Mouse (Mus musculus) C2C12 (cell line): ENCODE measurements at regions not wholly inside any gene's neighbourhood (a gene's known extent, or its start where the extent isn't known, plus 50 kb on each side); places are given as distances from the start of the nearest gene placed in this dataset.

Source experiments
- H3K27me3 ChIP-seq: one replicate; pipeline ENCODE4 v1.6.1; 2011; ENCODE audit not compliant: control insufficient read depth, insufficient read depth, insufficient read length
- H3K36me3 ChIP-seq: one replicate; pipeline ENCODE4 v1.6.1; 2011; ENCODE audit not compliant: control insufficient read depth, insufficient read depth
- H3K4me3 ChIP-seq: one replicate; pipeline ENCODE4 v1.5.1; 2011; ENCODE audit warnings: mild to moderate bottlenecking, control low read depth; ENCODE audit not compliant: poor library complexity, insufficient read depth, severe bottlenecking
- H3K79me2 ChIP-seq: one replicate; pipeline ENCODE4 v1.6.1; 2011; ENCODE audit not compliant: control insufficient read depth, insufficient read depth
- H3K79me3 ChIP-seq: one replicate; pipeline ENCODE4 v1.6.1; 2011; ENCODE audit warnings: low read depth, control low read depth
- H3ac ChIP-seq: one replicate; pipeline ENCODE3; 2011; ENCODE audit warnings: low read depth; ENCODE audit not compliant: control insufficient read depth, insufficient read length
- CEBPB ChIP-seq: IDR thresholded peaks from one replicate; pipeline ENCODE4 v1.6.1; 2011; ENCODE audit warnings: low read depth, mild to moderate bottlenecking, control low read depth, moderate library complexity
- CTCF ChIP-seq: IDR thresholded peaks from one replicate; pipeline ENCODE4 v1.5.1; 2011; ENCODE audit not compliant: control insufficient read depth, insufficient read depth, insufficient read length
- FOSL1 ChIP-seq: IDR thresholded peaks from one replicate; pipeline ENCODE4 v1.8.0; 2011; ENCODE audit warnings: mild to moderate bottlenecking, low read length; ENCODE audit not compliant: poor library complexity, insufficient read depth, severe bottlenecking
- MAX ChIP-seq: IDR thresholded peaks from one replicate; pipeline ENCODE4 v1.6.1; 2011; ENCODE audit warnings: mild to moderate bottlenecking, control low read depth
- MYOD1 ChIP-seq: IDR thresholded peaks from one replicate; pipeline ENCODE4 v1.6.1; 2011; ENCODE audit warnings: low read depth; ENCODE audit not compliant: control insufficient read depth, insufficient read length
- MYOG ChIP-seq: IDR thresholded peaks from one replicate; pipeline ENCODE4 v1.6.1; 2011; ENCODE audit not compliant: control insufficient read depth, insufficient read length; ENCODE audit errors: extremely low read depth
- USF1 ChIP-seq: IDR thresholded peaks from one replicate; pipeline ENCODE4 v1.6.1; 2011; ENCODE audit warnings: low read depth, mild to moderate bottlenecking, control low read depth, moderate library complexity

GRCm38 (mm10) chr17:50388715-50389710 is 95.6 kb upstream of the Dazl start:
- no peaks in the 10 kb centered on the region for H3K79me2 ChIP-seq
- TF ChIP-seq MYOD1: no peak
- no peak for TF ChIP-seq USF1
- no peak for TF ChIP-seq MYOG
- no peak for TF ChIP-seq MAX
- TF ChIP-seq CEBPB: no peak
- TF ChIP-seq CTCF: no peak
- no peak for TF ChIP-seq FOSL1
- H3ac ChIP-seq: no peak overlapping the region
- no peaks in the 10 kb centered on the region for H3K79me3 ChIP-seq
- no peaks in the 10 kb centered on the region for H3K27me3 ChIP-seq
- H3K4me3 ChIP-seq: no peak overlapping the region
- H3K36me3 ChIP-seq: no peaks in the 10 kb centered on the region

GRCm38 (mm10) chr17:50390151-50390550 is 96.7 kb upstream of the Dazl start:
- H3K79me2 ChIP-seq: no peaks in the 10 kb centered on the region
- no peaks in the 10 kb centered on the region for H3K79me3 ChIP-seq
- H3K36me3 ChIP-seq: no peaks in the 10 kb centered on the region
- no peak overlapping the region for H3K4me3 ChIP-seq
- TF ChIP-seq FOSL1 (no peak), USF1 (no peak), CEBPB (no peak), MYOG (no peak), MYOD1 (no peak), MAX (no peak), CTCF (no peak)
- H3K27me3 ChIP-seq: no peaks in the 10 kb centered on the region
- H3ac ChIP-seq: no peak overlapping the region

GRCm38 (mm10) chr17:50391207-50391606 is 97.8 kb upstream of the Dazl start:
- Histone ChIP-seq H3K27me3 (no peaks in the 10 kb centered on the region), H3K79me2 (no peaks in the 10 kb centered on the region), H3K4me3 (no peak overlapping the region), H3K36me3 (no peaks in the 10 kb centered on the region), H3K79me3 (no peaks in the 10 kb centered on the region), H3ac (no peak overlapping the region)
- TF ChIP-seq MYOD1: no peak

GRCm38 (mm10) chr17:50391996-50392395 is 98.6 kb upstream of the Dazl start:
- TF ChIP-seq MAX (no peak), MYOG (no peak), FOSL1 (no peak), CTCF (no peak), CEBPB (no peak), USF1 (no peak), MYOD1 (no peak)
- Histone ChIP-seq H3K36me3 (no peaks in the 10 kb centered on the region), H3K4me3 (no peak overlapping the region), H3K27me3 (no peaks in the 10 kb centered on the region), H3ac (no peak overlapping the region), H3K79me2 (no peaks in the 10 kb centered on the region), H3K79me3 (no peaks in the 10 kb centered on the region)

- TF ChIP-seq MYOD1 (no peak), CEBPB (no peak), CTCF (no peak), MAX (no peak), USF1 (no peak), FOSL1 (no peak), MYOG (no peak)
- no peak overlapping the region for H3K4me3 ChIP-seq
- H3K27me3 ChIP-seq: no peaks in the 10 kb centered on the region
- H3K79me3 ChIP-seq: no peaks in the 10 kb centered on the region
- H3K79me2 ChIP-seq: no peaks in the 10 kb centered on the region
- no peak overlapping the region for H3ac ChIP-seq
- no peaks in the 10 kb centered on the region for H3K36me3 ChIP-seq
Observed at GRCm38 (mm10) chr17:50392428-50392827, 99.0 kb upstream of the Dazl start.

GRCm38 (mm10) chr17:50392966-50393365 is 99.5 kb upstream of the Dazl start:
- H3K27me3 ChIP-seq: no peaks in the 10 kb centered on the region
- no peaks in the 10 kb centered on the region for H3K79me3 ChIP-seq
- H3ac ChIP-seq: no peak overlapping the region
- no peaks in the 10 kb centered on the region for H3K36me3 ChIP-seq
- TF ChIP-seq CEBPB: no peak
- no peak for TF ChIP-seq MYOD1
- no peak for TF ChIP-seq MYOG
- no peak for TF ChIP-seq CTCF
- no peak for TF ChIP-seq FOSL1
- no peak for TF ChIP-seq MAX
- no peak for TF ChIP-seq USF1
- H3K4me3 ChIP-seq: no peak overlapping the region
- H3K79me2 ChIP-seq: no peaks in the 10 kb centered on the region
